Mouse (Mus musculus) cerebellum, adult 2 months (tissue): ENCODE data around the gene Hnrnpl.

Source experiments
- CTCF ChIP-seq: fragments of 200-500 bp; IDR thresholded peaks from 2 replicates; pipeline ENCODE4 v1.5.1; 2011; ENCODE audit warnings: low read depth, mild to moderate bottlenecking, control low read depth, low read length, moderate library complexity, borderline replicate concordance; ENCODE audit not compliant: insufficient read depth
- POLR2A ChIP-seq: fragments of 200-500 bp; IDR thresholded peaks from 2 replicates; pipeline ENCODE4 v1.6.1; 2011; ENCODE audit warnings: low read length, control low read depth, borderline replicate concordance; ENCODE audit not compliant: insufficient read depth

DNA sequence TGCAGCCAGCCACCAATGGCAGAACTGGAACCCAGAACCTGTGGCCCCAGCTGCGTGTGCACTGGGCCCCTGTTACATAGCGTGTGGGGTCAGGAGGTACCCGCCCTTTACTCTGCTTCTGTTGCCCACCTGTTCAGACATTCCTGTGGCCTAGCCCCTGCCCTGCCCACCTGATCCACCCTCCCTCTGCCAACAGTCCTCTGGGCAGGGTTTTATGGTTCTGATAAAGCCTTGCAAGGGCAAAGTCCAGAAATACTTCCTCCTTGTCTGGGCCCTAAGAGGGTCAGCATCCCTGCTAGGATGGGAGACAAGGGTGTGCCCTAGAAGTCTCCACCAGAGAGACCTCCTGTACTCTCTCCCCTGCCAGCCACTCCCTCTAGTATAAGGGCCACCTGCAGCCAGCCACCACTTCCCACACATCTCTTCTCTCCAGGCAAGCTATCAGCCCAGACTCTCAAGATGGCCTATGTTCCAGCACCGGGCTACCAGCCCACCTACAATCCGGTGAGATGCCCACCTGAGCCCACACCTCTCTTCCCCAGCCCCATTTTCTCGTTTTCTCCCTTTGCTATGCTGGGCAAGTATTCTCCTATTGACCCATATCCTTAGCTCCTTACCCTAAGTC, 25.5 kb downstream of the Hnrnpl start, which contains the start of gene Lgals4:
- TF ChIP-seq CTCF (no peak), POLR2A (no peak)
